Mouse (Mus musculus) CH12.LX (cell line): ENCODE data around the gene Chrdl2. TPM values are rescaled to one million over a fixed set of nuclear protein-coding genes. Genes with fewer than 3 reads are reported as not detected.

Experiments used
- DNase-seq: peaks from one replicate; pipeline ENCODE4 v3.0.0-alpha.2; 2013; ENCODE audit errors: extremely low read depth
- H3K27ac ChIP-seq: 2 replicates; pipeline ENCODE4 v1.5.1; 2012; ENCODE audit warnings: low read depth, mild to moderate bottlenecking, control low read depth, moderate library complexity; ENCODE audit not compliant: insufficient read depth
- H3K27me3 ChIP-seq: replicated peaks from 2 replicates; pipeline ENCODE3; 2012; ENCODE audit warnings: inconsistent platforms
- H3K36me3 ChIP-seq, 2 experiments: replicated peaks in 1 of 2; 2 replicates each; pipeline versions ENCODE3 to v1.6.1; 2012; ENCODE audit warnings: inconsistent platforms in 1 of 2, low read length in 1 of 2, mild to moderate bottlenecking in 1 of 2, mixed read lengths in 1 of 2, moderate library complexity in 1 of 2; ENCODE audit not compliant: control insufficient read depth in 1 of 2, insufficient read depth in 1 of 2
- H3K4me1 ChIP-seq, 2 experiments: 2 replicates each; pipeline ENCODE4 v1.6.1; 2012; ENCODE audit warnings: inconsistent platforms in 1 of 2, moderate library complexity in 1 of 2; ENCODE audit not compliant: insufficient read depth in 2 of 2, control insufficient read depth in 1 of 2
- H3K4me2 ChIP-seq: 2 replicates; pipeline ENCODE4 v1.6.1; 2012; ENCODE audit warnings: low read depth, mild to moderate bottlenecking, control low read depth; ENCODE audit not compliant: poor library complexity, insufficient read depth, severe bottlenecking
- H3K4me3 ChIP-seq, 3 experiments: fragments of 150-350 bp in 1 of 3; sonication (generic) in 1 of 3; replicated peaks in 1 of 3; 2 replicates each; pipeline versions ENCODE3 to v1.5.1; 2011 to 2012; ENCODE audit warnings: low read depth in 2 of 3, low read length in 2 of 3, mild to moderate bottlenecking in 2 of 3, moderate library complexity in 2 of 3, control low read depth in 1 of 3, improper control_type of control experiment in 1 of 3, inconsistent platforms in 1 of 3, mixed read lengths in 1 of 3; ENCODE audit not compliant: poor library complexity in 1 of 3
- H3K79me2 ChIP-seq: replicated peaks from 2 replicates; pipeline ENCODE4 v1.6.1; 2012; ENCODE audit warnings: mild to moderate bottlenecking, moderate library complexity; ENCODE audit not compliant: control insufficient read depth, poor library complexity, insufficient read depth, severe bottlenecking; ENCODE audit errors: extremely low read depth
- H3K9ac ChIP-seq: 2 replicates; pipeline ENCODE4 v1.6.1; 2012; ENCODE audit warnings: low read depth, mild to moderate bottlenecking, control low read depth, moderate library complexity; ENCODE audit not compliant: insufficient read depth
- H3K9me3 ChIP-seq: replicated peaks from 2 replicates; pipeline ENCODE3; 2012; ENCODE audit warnings: low read length, inconsistent platforms, mixed read lengths
- CHD1 ChIP-seq: IDR thresholded peaks from 2 replicates; pipeline ENCODE4 v1.6.1; 2012; ENCODE audit warnings: low read depth, low read length, improper control_type of control experiment, inconsistent platforms
- CHD2 ChIP-seq: IDR thresholded peaks from 2 replicates; pipeline ENCODE4 v1.6.1; 2011; ENCODE audit warnings: low read length, improper control_type of control experiment
- CTCF ChIP-seq, 2 experiments: IDR thresholded peaks in 1 of 2; conservative IDR thresholded peaks in 1 of 2; 2 replicates each; pipeline ENCODE4 v1.5.1; 2011 to 2012; ENCODE audit warnings: low read depth in 2 of 2, low read length in 2 of 2, improper control_type of control experiment in 1 of 2, inconsistent platforms in 1 of 2, mild to moderate bottlenecking in 1 of 2, moderate library complexity in 1 of 2
- ELF1 ChIP-seq: IDR thresholded peaks from 2 replicates; pipeline ENCODE4 v1.6.1; 2014; ENCODE audit warnings: low read depth, mild to moderate bottlenecking, inconsistent platforms, low read length, improper control_type of control experiment
- EP300 ChIP-seq: IDR thresholded peaks from 2 replicates; pipeline ENCODE4 v1.6.1; 2011; ENCODE audit warnings: low read length, improper control_type of control experiment
- ETS1 ChIP-seq: conservative IDR thresholded peaks from 2 replicates; pipeline ENCODE4 v1.6.1; 2012; ENCODE audit warnings: low read depth, mild to moderate bottlenecking, inconsistent platforms, low read length, improper control_type of control experiment, moderate library complexity
- IRF4 ChIP-seq: IDR thresholded peaks from 2 replicates; pipeline ENCODE4 v1.6.1; 2014; ENCODE audit warnings: low read depth, mild to moderate bottlenecking, inconsistent platforms, low read length, improper control_type of control experiment
- JUN ChIP-seq: IDR thresholded peaks from 2 replicates; pipeline ENCODE4 v1.6.1; 2011; ENCODE audit warnings: low read depth, mild to moderate bottlenecking, low read length, improper control_type of control experiment, moderate library complexity; ENCODE audit not compliant: insufficient read depth
- JUND ChIP-seq: conservative IDR thresholded peaks from 2 replicates; pipeline ENCODE4 v1.6.1; 2011; ENCODE audit warnings: low read depth, low read length, improper control_type of control experiment
- MAFK ChIP-seq: IDR thresholded peaks from 2 replicates; pipeline ENCODE4 v1.6.1; 2011; ENCODE audit warnings: low read length, improper control_type of control experiment; ENCODE audit not compliant: insufficient replicate concordance
- MXI1 ChIP-seq: IDR thresholded peaks from 2 replicates; pipeline ENCODE4 v1.6.1; 2011; ENCODE audit warnings: mild to moderate bottlenecking, low read depth, low read length, improper control_type of control experiment
- MYC ChIP-seq: IDR thresholded peaks from 2 replicates; pipeline ENCODE4 v1.6.1; 2011; ENCODE audit warnings: low read depth, mild to moderate bottlenecking, improper control_type of control experiment, low read length
- POLR2AphosphoS2 ChIP-seq: IDR thresholded peaks from 2 replicates; pipeline ENCODE4 v1.6.1; 2011; ENCODE audit warnings: low read depth, low read length, improper control_type of control experiment
- RAD21 ChIP-seq: IDR thresholded peaks from 2 replicates; pipeline ENCODE4 v1.6.1; 2011; ENCODE audit warnings: low read depth, mild to moderate bottlenecking, low read length, improper control_type of control experiment, moderate library complexity
- RCOR1 ChIP-seq: conservative IDR thresholded peaks from 2 replicates; pipeline ENCODE4 v1.6.1; 2012; ENCODE audit warnings: low read depth, mild to moderate bottlenecking, inconsistent platforms, low read length, improper control_type of control experiment
- SIN3A ChIP-seq: IDR thresholded peaks from 2 replicates; pipeline ENCODE4 v1.6.1; 2012; ENCODE audit warnings: low read length, improper control_type of control experiment, inconsistent platforms
- SMC3 ChIP-seq: IDR thresholded peaks from 2 replicates; pipeline ENCODE4 v1.6.1; 2011; ENCODE audit warnings: low read depth, low read length, improper control_type of control experiment
- TBP ChIP-seq: conservative IDR thresholded peaks from 2 replicates; pipeline ENCODE4 v1.6.1; 2011; ENCODE audit warnings: low read depth, low read length, improper control_type of control experiment
- TCF12 ChIP-seq: IDR thresholded peaks from 2 replicates; pipeline ENCODE4 v1.6.1; 2014; ENCODE audit warnings: low read depth, mild to moderate bottlenecking, inconsistent platforms, low read length, improper control_type of control experiment
- USF2 ChIP-seq: conservative IDR thresholded peaks from 2 replicates; pipeline ENCODE4 v1.6.1; 2011; ENCODE audit warnings: low read depth, low read length, improper control_type of control experiment
- ZC3H11A ChIP-seq: IDR thresholded peaks from 2 replicates; pipeline ENCODE4 v1.6.1; 2012; ENCODE audit warnings: low read depth, mild to moderate bottlenecking, inconsistent platforms, low read length, improper control_type of control experiment
- ZMIZ1 ChIP-seq: IDR thresholded peaks from 2 replicates; pipeline ENCODE4 v1.6.1; 2012; ENCODE audit warnings: low read depth, mild to moderate bottlenecking, inconsistent platforms, low read length, improper control_type of control experiment
- ZNF384 ChIP-seq: IDR thresholded peaks from 2 replicates; pipeline ENCODE4 v1.6.1; 2012; ENCODE audit warnings: low read depth, low read length, improper control_type of control experiment, inconsistent platforms
- dilution Hi-C: fragments of 300-500 bp; cut with MboI; formaldehyde crosslinking; loops from 2 replicates; pipeline ENCODE4 v1.14.3; 2020; ENCODE audit warnings: low sequenced_read_pairs; ENCODE audit not compliant: extremely low pct_unique_long_range_greater_than_20kb, extremely low pct_ligation_motif_present
- in situ Hi-C: fragments of 300-500 bp; cut with MboI; formaldehyde crosslinking; loops from 3 replicates; pipeline ENCODE4 v1.14.3; 2019; ENCODE audit warnings: low sequenced_read_pairs, low pct_ligation_motif_present, low pct_unique_long_range_greater_than_20kb, mixed read lengths
- polyA plus RNA-seq: library from polyadenylated mRNA; unstranded; fragments of >175 nt; gene quantifications from 2 replicates; pipeline ENCODE4 v1.2.1, GENCODE M21; 2012; ENCODE audit warnings: low read depth; ENCODE audit not compliant: insufficient read length
- total RNA-seq, 2 experiments: library from RNA; depleted of rRNA; stranded (reverse); fragments of 300-350 nt in 1 of 2; fragments of >200 nt in 1 of 2; gene quantifications; 2 replicates each; pipeline ENCODE4 v1.2.3; 2012 to 2014

Gene Chrdl2
- total and polyA plus RNA-seq, 3 experiments = not detected

- H3K9ac ChIP-seq = no peak overlapping the region
- dilution Hi-C loops = no loop called here
Observed at GRCm38 (mm10) chr7:100027353-100027752, 21.4 kb downstream of the Chrdl2 start.

DNA sequence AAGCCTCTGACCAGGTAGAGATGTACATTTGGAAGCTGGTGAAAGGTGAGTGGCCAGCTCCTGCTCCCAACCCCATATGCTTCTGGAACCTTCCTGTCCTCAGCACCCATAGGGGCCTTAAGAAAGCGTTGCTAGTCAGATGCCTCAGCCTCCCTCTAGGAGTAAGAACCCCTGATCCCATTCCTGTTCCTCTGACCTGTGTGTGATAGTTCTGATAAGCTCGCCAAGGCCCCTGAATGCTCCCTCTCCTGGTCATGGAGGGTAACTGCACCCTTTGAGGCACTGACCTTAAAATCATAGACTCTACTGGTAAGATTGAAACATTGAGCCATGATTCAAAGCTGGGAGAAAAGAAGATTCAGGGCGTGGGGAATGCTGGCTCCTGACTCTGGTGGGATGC lies 23.3 kb downstream of the Chrdl2 start:
- H3K27me3 ChIP-seq = peaks cover 38% of the 10 kb centered on the region
- no peak overlapping the region for H3K27ac ChIP-seq
- no peaks in the 10 kb centered on the region for H3K4me1 ChIP-seq
- peak; percentile 22; the same call in 1 of the 2 replicates for TF ChIP-seq ZC3H11A
- TF ChIP-seq CTCF (conservative IDR thresholded peaks at IDR 0.05 in 1 of 2, IDR thresholded peaks at IDR 0.05 in 1 of 2; ENCODE audit: low read depth in 2 of 2, low read length in 2 of 2) = peak; percentile 72 to 84
- no peak for TF ChIP-seq JUN
- TF ChIP-seq RAD21 = peak; percentile 14
- TF ChIP-seq SMC3 = peak; percentile 72
- TF ChIP-seq ZNF384 = no peak
- no peak for TF ChIP-seq CHD1
- TF ChIP-seq POLR2AphosphoS2 = no peak
- TF ChIP-seq JUND = no peak
- TF ChIP-seq, all 38 proteins: peak for 4
- no peak overlapping the region for H3K4me2 ChIP-seq
- no peaks in the 10 kb centered on the region for H3K36me3 ChIP-seq
- peak; percentile 40 for DNase-seq
- in situ Hi-C loops (no loop called here), dilution Hi-C loops (no loop called here)
- H3K9ac ChIP-seq = no peak overlapping the region
- H3K4me3 ChIP-seq = no peak overlapping the region
- no peaks in the 10 kb centered on the region for H3K79me2 ChIP-seq
- peaks cover 3% of the 10 kb centered on the region for H3K9me3 ChIP-seq

More at GRCm38 (mm10) chr7:100027353-100027752, 21.4 kb downstream of the Chrdl2 start:
- H3K9me3 ChIP-seq = peaks cover 6% of the 10 kb centered on the region
- no peak for DNase-seq
- H3K27ac ChIP-seq = no peak overlapping the region
- H3K36me3 ChIP-seq = no peaks in the 10 kb centered on the region
- TF ChIP-seq MXI1 (no peak), ETS1 (no peak), CHD2 (no peak), JUN (no peak), RCOR1 (no peak), SIN3A (no peak), MYC (no peak), MAFK (no peak), RAD21 (no peak), IRF4 (no peak), ELF1 (no peak), USF2 (no peak), ZMIZ1 (no peak), CHD1 (no peak), TCF12 (no peak), EP300 (no peak), TBP (no peak), CTCF (conservative IDR thresholded peaks at IDR 0.05 in 1 of 2, IDR thresholded peaks at IDR 0.05 in 1 of 2; ENCODE audit: low read depth in 2 of 2, low read length in 2 of 2) (no peak)
- no peak overlapping the region for H3K4me2 ChIP-seq
- H3K79me2 ChIP-seq = no peaks in the 10 kb centered on the region
- H3K4me3 ChIP-seq = no peak overlapping the region
- H3K4me1 ChIP-seq = no peaks in the 10 kb centered on the region
- in situ Hi-C loops = no loop called here
- peaks cover 52% of the 10 kb centered on the region for H3K27me3 ChIP-seq
